Mouse (Mus musculus) hindbrain, embryonic 14.5 days (tissue): ENCODE results near the gene Rybp. TPM values are rescaled to one million over a fixed set of nuclear protein-coding genes. Genes with fewer than 3 reads are reported as not detected.

Experiments
- ATAC-seq: fragments of 200-750 bp; cut with Nextera tagmentation; 2 replicates; pipeline ENCODE4 v1.8.0; 2017; ENCODE audit warnings: moderate number of reproducible peaks, mild to moderate bottlenecking, moderate TSS enrichment, moderate library complexity; ENCODE audit not compliant: low FRiP score
- DNase-seq: peaks from one replicate; pipeline ENCODE4 v3.0.0-alpha.2; 2015; ENCODE audit warnings: low spot score
- H3K27ac ChIP-seq: fragments of 300-500 bp; sonication (generic); 2 replicates; pipeline ENCODE4 v1.5.1; 2014; ENCODE audit warnings: mild to moderate bottlenecking, moderate library complexity
- H3K27me3 ChIP-seq: fragments of 300-500 bp; sonication (generic); 2 replicates; pipeline ENCODE4 v1.6.1; 2014; ENCODE audit warnings: mild to moderate bottlenecking, low read length, mixed read lengths; ENCODE audit not compliant: control insufficient read depth, insufficient read depth
- H3K36me3 ChIP-seq: fragments of 300-500 bp; sonication (generic); replicated peaks from 2 replicates; pipeline ENCODE4 v1.6.1; 2014; ENCODE audit not compliant: control insufficient read depth, insufficient read depth
- H3K4me1 ChIP-seq: fragments of 300-500 bp; sonication (generic); replicated peaks from 2 replicates; pipeline ENCODE4 v1.6.1; 2014; ENCODE audit warnings: antibody characterized with exemption, low read length, mixed read lengths; ENCODE audit not compliant: control insufficient read depth, insufficient read depth
- H3K4me2 ChIP-seq: fragments of 300-500 bp; sonication (generic); replicated peaks from 2 replicates; pipeline ENCODE4 v1.6.1; 2014; ENCODE audit warnings: mild to moderate bottlenecking, moderate library complexity
- H3K4me3 ChIP-seq: fragments of 300-500 bp; sonication (generic); replicated peaks from 2 replicates; pipeline ENCODE4 v1.5.1; 2014; ENCODE audit warnings: mild to moderate bottlenecking, low read length
- H3K9ac ChIP-seq: fragments of 300-500 bp; sonication (generic); 2 replicates; pipeline ENCODE4 v1.6.1; 2014
- H3K9me3 ChIP-seq: fragments of 300-500 bp; sonication (generic); 2 replicates; pipeline ENCODE4 v1.6.1; 2016; ENCODE audit warnings: low read length; ENCODE audit not compliant: control insufficient read depth
- WGBS: fragments of 180-500 bp; shearing (Covaris S2); extraction: QIAGEN DNeasy Blood & Tissue Kit; methylation state at CpG from one replicate; pipeline ENCODE4 v1.1.7; 2014; 5-methylcytosine and 5-hydroxymethylcytosine counted together
- polyA plus RNA-seq: library from polyadenylated mRNA; unstranded; fragments of >200 nt; fragmentation: Nextera tagmentation; extraction: Ambion mirVana; gene quantifications from 2 replicates; pipeline ENCODE4 v1.2.1, GENCODE M21; 2014

Gene Rybp
- 14.5 and 15.5 TPM in 2 replicates for polyA plus RNA-seq

DNA sequence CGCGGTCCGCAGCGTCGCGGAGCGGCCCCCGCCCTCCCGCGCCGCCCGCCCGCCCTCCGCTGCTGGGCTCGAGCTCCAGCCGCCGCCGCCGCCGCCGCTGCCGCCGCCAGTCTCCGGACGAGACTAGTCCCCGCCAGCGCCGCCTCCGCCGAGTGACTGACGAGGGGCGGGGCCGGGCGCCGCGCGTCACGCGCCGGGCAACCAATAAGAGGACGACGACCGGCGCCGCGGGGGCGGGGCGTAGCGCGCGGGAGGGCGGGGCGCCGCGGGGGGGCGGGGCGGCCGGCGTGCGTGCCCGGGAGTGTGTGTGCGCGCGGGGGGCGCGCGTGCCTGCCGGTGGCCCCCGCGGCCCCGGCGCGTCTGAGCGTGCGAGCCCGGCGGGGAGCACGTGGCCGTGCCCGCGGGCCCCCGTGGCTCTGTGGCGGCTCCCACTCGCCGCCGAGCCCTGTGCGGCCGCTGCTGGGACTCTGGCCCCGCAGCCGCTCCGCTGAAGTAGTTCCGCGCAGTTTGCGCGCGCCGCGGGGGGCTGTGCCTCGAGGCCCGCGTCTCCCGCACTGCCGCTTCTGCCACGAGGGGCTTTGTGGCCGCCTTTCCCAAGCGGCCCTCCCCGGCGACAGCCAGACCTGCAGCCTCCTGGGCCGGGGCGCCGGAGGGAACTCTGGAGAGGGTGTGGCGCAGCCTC lies at the start of gene Rybp:
Gene Rybp, minus strand, starts transcription at position 152 of the 682 bp plus-strand sequence.
- H3K36me3 ChIP-seq: no peaks in the 10 kb centered on the region
- under 1% methylated on average over 59 of the region's 112 CpGs for WGBS
- H3K27ac ChIP-seq: peak within 1 kb of the TSS; percentile 99
- peaks cover 8% of the 10 kb centered on the region for H3K27me3 ChIP-seq
- H3K4me1 ChIP-seq: peaks cover 29% of the 10 kb centered on the region
- peak within 1 kb of the TSS; percentile 91 for H3K4me2 ChIP-seq
- H3K4me3 ChIP-seq: peak within 1 kb of the TSS; percentile 75
- H3K9me3 ChIP-seq: no peaks in the 10 kb centered on the region
- ATAC-seq (peak; percentile 97), DNase-seq (peak; percentile 91)
- H3K9ac ChIP-seq: peak within 1 kb of the TSS; percentile 96

DNA sequence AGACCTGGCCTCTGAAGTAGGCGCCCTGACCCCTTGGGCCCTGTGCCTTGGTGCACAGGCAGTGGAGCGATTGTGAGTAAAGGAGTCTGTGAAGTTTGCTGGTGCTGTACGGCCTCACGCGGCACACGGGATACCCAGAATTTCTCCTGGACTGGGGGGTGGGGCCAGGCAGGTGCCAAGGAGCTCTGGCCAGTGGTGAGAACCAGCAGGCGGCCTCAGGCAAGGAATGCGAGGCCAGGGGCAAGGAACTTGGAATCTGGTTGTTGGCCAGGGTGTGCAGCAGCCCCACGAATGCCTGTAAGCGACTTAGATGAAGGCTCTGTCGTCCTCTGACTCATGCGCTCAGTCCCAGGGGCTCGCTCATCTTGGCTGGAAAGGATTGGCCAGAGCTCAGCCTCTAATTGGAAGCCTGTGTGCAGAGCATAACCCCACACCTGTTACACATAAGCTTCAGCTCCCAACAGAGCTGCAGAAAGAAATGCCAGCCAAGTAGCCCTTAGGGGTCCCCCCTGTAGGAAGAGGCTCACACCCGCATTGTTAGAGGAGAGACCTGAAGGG lies 49.4 kb upstream of the Rybp start:
- Histone ChIP-seq H3K4me2 (no peak overlapping the region), H3K9ac (no peak overlapping the region), H3K4me3 (no peak overlapping the region), H3K27me3 (0 out of 2 replicates have a peak, but pooled peaks cover 14% of the 10 kb centered on the region), H3K27ac (no peak overlapping the region), H3K4me1 (peaks cover 14% of the 10 kb centered on the region), H3K36me3 (no peaks in the 10 kb centered on the region), H3K9me3 (no peaks in the 10 kb centered on the region)
- DNase-seq (no peak), ATAC-seq (no peak; the same call in 1 of the 2 replicates)
- 13% methylated on average over 14 of the region's 14 CpGs for WGBS

DNA sequence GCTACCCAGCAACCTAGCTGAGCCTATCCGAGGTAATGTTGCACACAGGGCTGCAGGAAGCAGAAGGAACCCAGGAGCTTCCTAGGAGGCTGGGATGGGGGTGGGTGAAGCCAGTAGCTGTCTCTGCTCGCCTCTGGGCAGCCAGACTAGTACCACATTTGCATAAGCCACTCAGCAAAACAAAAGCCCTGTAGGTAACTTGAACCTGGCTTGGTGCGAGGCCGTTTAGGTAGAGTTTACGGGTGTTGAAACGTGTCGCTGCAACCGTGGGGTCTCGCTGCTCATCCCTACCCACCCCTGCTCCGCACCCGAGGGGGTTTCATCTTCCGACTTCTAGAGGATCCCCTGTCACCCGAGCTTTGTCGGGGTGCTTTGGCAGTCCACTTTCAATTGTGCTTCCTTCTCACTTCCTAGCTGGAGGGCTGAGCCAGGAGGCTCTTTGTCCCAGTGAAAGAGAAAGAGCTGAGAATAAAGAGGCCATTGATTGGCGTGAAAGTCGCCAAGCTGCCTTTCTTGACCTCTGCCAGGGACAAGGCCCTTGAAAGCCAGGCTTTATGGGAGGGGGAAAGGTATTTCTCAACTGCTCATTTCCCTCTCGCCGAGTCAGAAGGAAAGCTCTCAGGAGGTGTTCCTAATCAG lies 48.3 kb upstream of the Rybp start:
- ATAC-seq (no peak; the same call in 1 of the 2 replicates), DNase-seq (peak; percentile 26)
- H3K4me3 ChIP-seq: no peak overlapping the region
- H3K36me3 ChIP-seq: no peaks in the 10 kb centered on the region
- 3% methylated on average over 18 of the region's 18 CpGs for WGBS
- H3K9me3 ChIP-seq: no peaks in the 10 kb centered on the region
- peak overlapping the region; percentile 23 for H3K4me2 ChIP-seq
- peaks cover 14% of the 10 kb centered on the region for H3K4me1 ChIP-seq
- 0 out of 2 replicates have a peak, but pooled peaks cover 14% of the 10 kb centered on the region for H3K27me3 ChIP-seq
- no peak overlapping the region for H3K9ac ChIP-seq
- no peak overlapping the region for H3K27ac ChIP-seq

DNA sequence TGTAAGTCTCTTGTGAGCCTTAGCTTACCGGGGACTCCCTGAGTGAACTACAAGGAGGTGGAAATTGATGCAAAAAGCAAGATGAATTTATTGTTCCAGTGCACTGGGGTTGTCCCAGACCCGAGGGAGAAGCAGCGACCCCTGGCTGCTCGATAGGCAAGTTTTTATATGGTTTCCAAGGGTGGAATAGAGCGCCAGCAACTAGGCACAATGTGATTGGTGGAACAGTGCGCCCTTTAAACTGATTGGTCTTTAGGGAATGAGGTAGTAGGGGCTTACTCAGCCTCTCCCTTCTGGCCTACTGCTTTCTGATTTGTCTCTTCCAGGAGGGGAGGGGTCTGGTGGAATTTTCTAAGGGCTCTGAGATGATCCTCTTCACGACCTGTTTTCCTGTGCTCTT lies 46.5 kb upstream of the Rybp start:
- ATAC-seq (no peak), DNase-seq (no peak)
- Histone ChIP-seq H3K27ac (no peak overlapping the region), H3K27me3 (0 out of 2 replicates have a peak, but pooled peaks cover 10% of the 10 kb centered on the region), H3K9me3 (no peaks in the 10 kb centered on the region), H3K9ac (no peak overlapping the region), H3K4me2 (no peak overlapping the region), H3K36me3 (no peaks in the 10 kb centered on the region), H3K4me3 (no peak overlapping the region), H3K4me1 (peaks cover 14% of the 10 kb centered on the region)
- 81% methylated on average over 7 of the region's 7 CpGs for WGBS

DNA sequence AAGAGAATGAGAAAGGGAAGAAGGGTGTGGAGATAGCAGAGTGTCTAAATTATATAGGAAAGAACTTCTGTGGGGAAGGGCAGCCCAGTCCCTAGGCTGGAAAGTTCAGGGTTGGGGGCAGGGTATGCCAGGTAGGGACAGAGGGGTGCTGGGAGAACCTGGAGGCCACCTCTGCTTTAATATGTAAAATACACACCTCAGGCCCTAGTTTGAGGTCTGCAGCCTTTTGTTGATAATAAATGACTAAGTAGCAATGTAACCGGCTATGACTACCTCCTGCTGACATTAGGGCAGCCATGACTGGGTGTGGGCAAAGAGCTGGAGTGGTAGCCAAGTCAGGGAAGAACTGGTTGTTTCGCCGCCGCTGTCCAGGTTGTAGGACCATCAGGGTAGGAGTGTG lies 45.2 kb upstream of the Rybp start:
- H3K9ac ChIP-seq: no peak overlapping the region
- no peak for DNase-seq
- no peaks in the 10 kb centered on the region for H3K36me3 ChIP-seq
- H3K4me3 ChIP-seq: no peak overlapping the region
- H3K27ac ChIP-seq: no peak overlapping the region
- 78% methylated on average over 4 of the region's 4 CpGs for WGBS
- H3K4me1 ChIP-seq: peaks cover 14% of the 10 kb centered on the region
- no peak overlapping the region for H3K4me2 ChIP-seq
- ATAC-seq: no peak
- H3K27me3 ChIP-seq: 0 out of 2 replicates have a peak, but pooled peaks cover 5% of the 10 kb centered on the region
- H3K9me3 ChIP-seq: no peaks in the 10 kb centered on the region

DNA sequence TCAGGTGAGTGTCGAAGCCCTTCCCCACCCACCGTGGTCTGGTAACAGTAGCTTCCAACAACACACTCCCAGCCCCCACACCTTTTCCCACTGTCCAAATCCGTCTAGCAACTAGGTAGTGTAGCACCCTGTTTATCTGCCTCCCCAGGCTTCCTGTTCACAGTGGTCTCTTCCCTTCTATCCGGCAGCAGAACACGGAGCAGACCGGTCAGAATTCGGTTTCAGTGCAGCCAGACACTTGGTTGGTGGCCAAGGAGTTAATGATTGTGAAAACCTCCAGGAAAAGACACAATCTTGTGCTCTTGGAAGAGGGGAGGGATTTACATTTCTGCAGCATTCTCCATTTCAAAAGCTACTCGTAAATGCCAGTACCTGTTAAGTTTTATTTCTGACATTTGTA lies 44.3 kb upstream of the Rybp start:
- H3K36me3 ChIP-seq: no peaks in the 10 kb centered on the region
- no peak for ATAC-seq

DNA sequence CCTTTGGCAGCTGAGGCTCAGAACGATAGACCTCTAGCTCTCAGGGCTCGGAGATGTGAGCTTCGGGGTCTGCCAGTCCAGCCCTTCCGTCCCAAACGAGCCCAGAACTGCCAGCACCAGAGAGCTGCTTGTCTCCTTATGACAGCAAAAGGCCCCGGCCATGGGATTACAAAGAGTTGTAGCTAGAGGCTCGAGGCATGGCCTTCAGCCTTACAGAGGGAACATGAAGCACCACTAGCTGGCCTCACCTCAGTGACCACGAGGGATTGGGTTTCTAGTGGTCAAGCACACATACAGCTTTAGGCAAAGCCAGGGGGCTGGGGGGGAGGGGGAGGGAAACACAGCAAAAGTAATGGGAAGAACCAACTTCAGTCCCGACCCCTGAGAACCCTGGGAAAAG lies 43.8 kb upstream of the Rybp start:
- no peak overlapping the region for H3K9ac ChIP-seq
- ATAC-seq (no peak), DNase-seq (no peak)
- no peaks in the 10 kb centered on the region for H3K27me3 ChIP-seq
- H3K36me3 ChIP-seq: no peaks in the 10 kb centered on the region
- WGBS: 82% methylated on average over 9 of the region's 9 CpGs
- no peak overlapping the region for H3K4me3 ChIP-seq
- no peak overlapping the region for H3K4me2 ChIP-seq
- peaks cover 9% of the 10 kb centered on the region for H3K4me1 ChIP-seq
- no peaks in the 10 kb centered on the region for H3K9me3 ChIP-seq
- H3K27ac ChIP-seq: no peak overlapping the region

More for the DNA sequence above, 44.3 kb upstream of the Rybp start:
- H3K4me3 ChIP-seq: no peak overlapping the region
- WGBS: 58% methylated on average over 8 of the region's 8 CpGs
- peaks cover 11% of the 10 kb centered on the region for H3K4me1 ChIP-seq
- H3K9ac ChIP-seq: no peak overlapping the region
- no peaks in the 10 kb centered on the region for H3K9me3 ChIP-seq
- no peaks in the 10 kb centered on the region for H3K27me3 ChIP-seq
- no peak overlapping the region for H3K27ac ChIP-seq
- no peak for DNase-seq
- no peak overlapping the region for H3K4me2 ChIP-seq

DNA sequence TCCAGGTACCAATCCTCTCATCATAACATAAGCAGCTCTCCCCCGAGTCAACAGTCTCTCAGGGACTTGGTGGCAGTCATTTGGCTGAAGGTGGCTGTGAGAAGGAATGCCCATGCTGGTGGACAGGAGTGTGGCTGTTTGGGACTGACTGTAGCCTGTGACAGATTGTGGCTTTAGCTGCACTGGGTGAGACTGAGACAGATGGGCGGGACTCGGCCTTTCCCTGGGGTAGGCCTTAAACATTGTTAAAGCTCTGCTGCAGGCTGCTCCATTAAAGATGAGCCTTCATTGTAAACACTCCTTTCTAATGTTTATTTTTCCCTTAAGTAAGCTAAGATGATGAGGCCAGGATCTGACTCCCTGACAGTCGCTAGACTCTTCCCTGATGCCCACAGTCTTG lies 42.3 kb upstream of the Rybp start:
- Histone ChIP-seq H3K27me3 (no peaks in the 10 kb centered on the region), H3K9ac (no peak overlapping the region), H3K36me3 (no peaks in the 10 kb centered on the region), H3K9me3 (no peaks in the 10 kb centered on the region), H3K27ac (no peak overlapping the region), H3K4me3 (no peak overlapping the region), H3K4me1 (no peaks in the 10 kb centered on the region), H3K4me2 (no peak overlapping the region)
- DNase-seq (no peak), ATAC-seq (no peak)
- 55% methylated on average over 4 of the region's 4 CpGs for WGBS

DNA sequence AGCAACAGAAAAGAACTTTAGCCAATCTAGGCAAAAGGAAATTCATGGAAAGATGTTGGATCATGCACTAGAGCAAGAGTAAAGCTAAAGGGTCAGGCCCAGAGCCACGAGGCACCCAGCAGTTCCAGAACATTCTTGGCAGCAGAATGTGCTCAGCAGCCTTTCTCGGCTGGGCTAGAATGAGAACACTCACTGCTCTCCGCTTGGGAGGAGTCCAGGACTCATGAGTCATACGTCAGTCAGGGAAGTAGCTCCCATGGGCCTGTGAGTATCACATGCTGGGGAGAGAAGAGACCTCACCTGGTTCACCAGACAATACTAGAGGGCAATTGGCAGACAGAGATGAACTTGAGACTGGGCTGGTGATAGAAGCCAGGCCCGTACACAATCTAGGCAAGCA lies 39.8 kb upstream of the Rybp start:
- Histone ChIP-seq H3K27me3 (no peaks in the 10 kb centered on the region), H3K4me3 (no peak overlapping the region), H3K4me2 (no peak overlapping the region), H3K4me1 (peaks cover 9% of the 10 kb centered on the region), H3K9me3 (no peaks in the 10 kb centered on the region), H3K9ac (no peak overlapping the region), H3K27ac (no peak overlapping the region), H3K36me3 (no peaks in the 10 kb centered on the region)
- 76% methylated on average over 5 of the region's 5 CpGs for WGBS
- no peak for DNase-seq
- no peak for ATAC-seq
